Mouse (Mus musculus): Measurements from ENCODE around the gene Sde2. TPM values are rescaled to one million over a fixed set of nuclear protein-coding genes. Genes with fewer than 3 reads are reported as not detected.
A peak's percentile ranks its signal among the peaks of the same experiment; 100 is the strongest.
"Not testable (repeated sequence)": the region's sequence is repeated elsewhere in the genome, so short reads cannot be mapped to it uniquely, and the experiment has no call there.

Gene Sde2
- total RNA-seq, 2 experiments from 2014 or later, result 21.5 to 22.9 TPM

DNA sequence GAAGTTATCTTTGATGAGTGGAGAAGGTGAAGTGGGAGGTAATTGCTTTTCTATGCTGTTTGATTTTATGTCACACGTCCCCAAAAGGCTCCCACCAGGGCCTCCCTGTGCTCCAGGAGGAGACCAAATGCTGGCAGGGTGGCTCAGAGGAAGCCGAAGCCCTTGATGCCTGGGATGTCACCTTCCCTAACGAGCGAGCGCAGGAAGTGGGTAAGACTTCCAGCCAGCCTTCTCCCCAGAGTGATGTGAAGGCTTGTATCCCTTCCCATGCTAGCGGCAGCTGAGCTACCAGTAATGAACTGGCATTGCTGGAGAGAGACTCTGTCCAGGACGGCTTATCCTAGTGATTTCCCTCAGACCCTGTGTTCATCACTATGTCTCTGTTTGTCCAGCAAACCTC is 32.8 kb downstream of the Sde2 start:
- no peak for DNase-seq (ENCODE audit: low spot score in 2 of 2)

GRCm38 (mm10) chr1:180884484-180884883 is 33.6 kb downstream of the Sde2 start:
- no peak for DNase-seq (ENCODE audit: low spot score in 2 of 2)

DNA sequence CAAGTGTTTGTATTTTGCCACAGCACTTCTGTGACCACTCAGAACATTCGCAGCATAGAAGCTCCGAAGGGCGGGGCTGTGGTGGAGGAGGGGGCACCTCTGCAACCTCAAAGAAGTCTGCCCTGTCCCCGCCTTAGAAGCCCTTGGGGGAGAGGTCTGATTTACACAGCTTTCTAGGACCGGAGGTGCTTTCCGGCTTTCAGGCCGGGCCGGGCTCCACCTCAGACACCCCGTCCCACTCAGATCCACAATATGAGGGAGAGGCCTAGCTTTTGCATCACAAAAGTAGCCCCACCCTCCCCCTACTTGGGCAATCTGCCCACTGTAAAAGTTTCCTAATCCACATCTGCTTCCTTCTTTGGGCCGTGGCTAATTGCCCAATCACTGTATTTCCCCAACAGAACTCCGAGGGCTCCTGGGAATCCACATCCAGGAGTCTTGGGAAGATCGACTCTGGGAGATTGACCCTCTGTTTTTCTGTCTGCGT is 37.7 kb downstream of the Sde2 start:
- DNase-seq (ENCODE audit: low spot score in 2 of 2), result peak; percentile 63 to 71

DNA sequence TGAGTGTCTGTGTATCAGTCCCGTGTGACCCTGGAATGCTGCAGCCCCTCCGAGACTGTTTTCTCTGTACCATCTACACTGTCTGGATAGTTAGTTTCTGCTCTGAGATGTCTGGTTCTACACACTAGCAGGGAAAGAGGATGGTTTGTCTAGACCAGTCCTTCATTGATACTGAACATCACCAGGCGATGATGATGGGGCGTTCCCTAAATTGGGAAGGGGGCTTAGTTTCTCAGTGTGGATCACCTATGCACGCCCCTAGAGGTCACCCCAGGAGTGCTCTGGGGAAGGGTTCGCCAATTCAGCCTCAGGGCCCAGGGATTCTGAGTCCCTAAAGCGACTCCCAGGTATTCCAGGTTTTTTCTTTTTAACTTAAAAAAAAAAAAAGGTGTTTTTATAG is 38.2 kb downstream of the Sde2 start:
- no peak for DNase-seq (ENCODE audit: low spot score in 2 of 2)

- no peak for DNase-seq (ENCODE audit: low spot score in 2 of 2)
Observed at GRCm38 (mm10) chr1:180889841-180890240, 38.9 kb downstream of the Sde2 start.

GRCm38 (mm10) chr1:180892808-180893207 is 41.9 kb downstream of the Sde2 start, which contains the start of gene Lefty2:
Gene Lefty2 (plus strand): TSS chr1:180893108.
- DNase-seq (ENCODE audit: low spot score in 2 of 2), result no peak

GRCm38 (mm10) chr1:180894088-180894987 is 43.4 kb downstream of the Sde2 start:
- DNase-seq (ENCODE audit: low spot score in 2 of 2), result not testable (repeated sequence)

- no peak for DNase-seq (ENCODE audit: low spot score in 2 of 2)
Observed at GRCm38 (mm10) chr1:180901107-180901506, 50.2 kb downstream of the Sde2 start.

- DNase-seq (ENCODE audit: low spot score in 2 of 2), result no peak
Observed at GRCm38 (mm10) chr1:180902915-180903314, 52.0 kb downstream of the Sde2 start.

DNA sequence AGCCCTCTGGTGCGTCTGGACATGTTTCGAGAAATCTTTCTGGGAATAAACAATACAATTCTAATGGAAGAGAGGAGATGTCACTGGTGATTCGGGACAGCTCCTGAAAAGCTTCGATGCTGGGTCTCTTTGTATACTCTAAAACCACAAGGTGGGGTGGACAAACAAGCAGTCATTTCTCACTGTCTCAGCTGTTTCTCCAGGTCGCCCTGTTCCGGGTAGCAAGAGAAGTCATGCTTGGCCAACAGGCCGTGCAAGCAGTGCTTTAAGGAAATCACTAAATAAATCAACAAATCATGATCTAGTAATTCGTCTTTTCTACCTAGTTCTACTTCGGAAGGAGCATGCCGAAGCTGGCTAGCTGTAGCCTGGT is 52.7 kb downstream of the Sde2 start:
- no peak for DNase-seq (ENCODE audit: low spot score in 2 of 2)

DNA sequence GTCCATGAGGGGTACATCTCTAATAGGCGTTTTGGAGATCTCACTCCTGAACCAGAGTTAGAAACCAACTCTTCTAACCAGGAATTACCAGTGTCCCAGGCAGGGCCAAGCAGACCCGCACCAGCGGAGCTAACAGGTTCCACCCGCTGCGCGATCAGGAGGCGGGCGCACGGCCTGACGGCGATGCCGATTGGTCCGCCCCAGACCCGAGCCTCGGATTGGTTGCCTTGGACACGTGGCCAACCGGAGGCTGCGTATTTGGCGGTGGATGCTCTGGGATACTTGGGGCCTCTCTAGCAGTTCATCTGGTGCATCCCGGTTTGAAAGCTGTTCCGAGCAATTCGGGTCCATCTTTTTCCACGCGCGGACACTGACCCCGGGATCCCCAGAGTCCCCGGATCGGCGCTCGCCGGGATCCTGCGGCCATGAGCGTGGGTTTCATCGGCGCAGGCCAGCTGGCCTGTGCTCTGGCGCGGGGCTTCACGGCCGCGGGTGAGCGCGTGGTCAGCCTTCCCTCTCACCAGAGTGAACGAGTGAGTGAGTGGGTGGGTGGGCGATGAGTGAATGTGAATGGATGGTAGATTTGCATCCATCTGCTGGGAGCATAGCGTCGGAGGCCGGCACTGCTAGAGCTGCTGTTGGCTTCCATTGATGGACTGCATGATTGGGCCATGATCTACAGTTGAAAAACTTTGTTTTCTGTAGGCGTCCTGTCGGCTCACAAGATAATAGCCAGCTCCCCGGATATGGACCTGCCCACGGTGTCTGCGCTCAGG is 53.3 kb downstream of the Sde2 start, which contains the start of gene Pycr2:
Gene Pycr2 (plus strand): TSS at position 255 of the 776 bp plus-strand sequence.
- peak; percentile 87 to 90 for DNase-seq (ENCODE audit: low spot score in 2 of 2)

DNA sequence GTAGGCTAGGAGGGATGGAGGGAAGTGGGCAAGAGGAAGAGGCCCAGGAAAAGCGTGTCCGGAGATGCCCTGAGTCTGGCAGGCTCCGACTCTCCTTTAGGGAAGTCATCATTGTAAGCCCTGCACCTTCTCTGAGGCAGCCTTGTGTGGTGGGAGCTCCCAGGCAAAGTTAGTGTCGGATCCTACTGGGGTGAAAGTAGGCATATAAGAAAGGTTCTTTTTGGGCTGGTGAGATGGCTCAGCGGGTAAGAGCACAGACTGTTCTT is 53.8 kb downstream of the Sde2 start:
- no peak for DNase-seq (ENCODE audit: low spot score in 2 of 2)

GRCm38 (mm10) chr1:180905307-180905706 is 54.4 kb downstream of the Sde2 start:
- DNase-seq (ENCODE audit: low spot score in 2 of 2), result no peak

GRCm38 (mm10) chr1:180905876-180906275 is 54.9 kb downstream of the Sde2 start:
- no peak for DNase-seq (ENCODE audit: low spot score in 2 of 2)

GRCm38 (mm10) chr1:180906461-180907147 is 55.7 kb downstream of the Sde2 start:
- DNase-seq (ENCODE audit: low spot score in 2 of 2), result no peak

DNA sequence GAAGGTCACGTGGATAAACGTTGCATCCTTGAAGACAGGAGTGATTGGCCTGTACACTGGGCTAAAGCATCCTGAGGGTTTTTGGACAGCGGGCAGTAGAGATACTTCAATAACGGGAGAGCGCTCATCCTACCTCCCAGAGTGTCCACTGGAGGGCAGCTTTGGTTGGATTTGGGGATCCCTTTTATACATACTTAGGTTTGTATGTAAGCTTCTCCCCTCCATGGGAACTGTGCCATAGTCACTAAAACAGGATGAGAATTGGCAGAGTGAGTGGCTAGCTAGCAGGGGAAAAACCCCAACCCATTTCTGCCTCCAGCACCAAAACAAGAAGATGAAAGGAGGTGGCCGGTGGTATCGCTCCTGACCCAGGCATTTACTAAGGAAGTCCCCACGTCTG is 60.2 kb downstream of the Sde2 start:
- DNase-seq (ENCODE audit: low spot score in 2 of 2), result no peak

- DNase-seq (ENCODE audit: low spot score in 2 of 2), result no peak
Observed at GRCm38 (mm10) chr1:180911653-180912287, 60.8 kb downstream of the Sde2 start.

- no peak for DNase-seq (ENCODE audit: low spot score in 2 of 2)
Observed at GRCm38 (mm10) chr1:180912792-180913191, 61.9 kb downstream of the Sde2 start.

- no peak for DNase-seq (ENCODE audit: low spot score in 2 of 2)
Observed at GRCm38 (mm10) chr1:180913797-180914196, 62.9 kb downstream of the Sde2 start.

GRCm38 (mm10) chr1:180916425-180916824 is 65.5 kb downstream of the Sde2 start:
- DNase-seq (ENCODE audit: low spot score in 2 of 2), result no peak

DNA sequence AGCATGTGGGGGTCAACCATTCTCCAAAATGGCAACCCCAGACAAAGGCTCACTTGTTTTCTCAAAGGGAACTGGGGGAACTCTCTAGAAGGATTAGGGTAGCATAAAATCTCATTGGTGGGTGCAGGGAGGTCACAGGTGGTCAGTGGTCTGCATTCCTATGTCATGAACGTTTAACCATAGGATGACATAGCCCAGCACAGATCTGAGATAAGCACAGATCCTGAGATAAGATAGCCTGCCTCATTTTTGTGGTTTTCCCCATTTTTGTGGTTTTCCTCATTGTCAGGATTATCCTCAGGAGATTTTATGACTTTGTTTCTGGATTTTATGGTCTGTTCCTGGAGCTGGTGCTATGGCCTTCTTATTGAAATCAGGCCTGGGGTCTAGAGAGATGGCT is 66.1 kb downstream of the Sde2 start:
- DNase-seq (ENCODE audit: low spot score in 2 of 2), result no peak
